Mouse (Mus musculus): ENCODE results near the gene Cdc34.

GRCm38 (mm10) chr10:79709307-79709706 is 27.3 kb downstream of the Cdc34 start:
- TF ChIP-seq MAFK (IDR thresholded peaks at IDR 0.05; ENCODE audit: insufficient read depth, low read depth, low read length) (no peak), HCFC1 (IDR thresholded peaks at IDR 0.05; ENCODE audit: borderline replicate concordance, insufficient read depth, low read length) (no peak), CHD2 (IDR thresholded peaks at IDR 0.05; ENCODE audit: low read depth, low read length) (no peak), ZC3H11A (IDR thresholded peaks at IDR 0.05; ENCODE audit: borderline replicate concordance, low read depth, low read length) (no peak)

Measured in ES-E14 (cell line).